Mouse (Mus musculus) thymus, adult 2 months (tissue): ENCODE results near the gene Slc16a9.

Experiments
- CTCF ChIP-seq: fragments of 200-500 bp; IDR thresholded peaks from 2 replicates; pipeline ENCODE4 v1.5.1; 2012; ENCODE audit warnings: mild to moderate bottlenecking, control low read depth, low read length, moderate library complexity, borderline replicate concordance; ENCODE audit not compliant: control insufficient read depth, poor library complexity, insufficient read depth; ENCODE audit errors: extremely low read depth
- POLR2A ChIP-seq: fragments of 200-500 bp; IDR thresholded peaks from 2 replicates; pipeline ENCODE4 v1.6.1; 2012; ENCODE audit warnings: mild to moderate bottlenecking, low read length, control low read depth, moderate library complexity; ENCODE audit not compliant: control insufficient read depth, poor library complexity, insufficient read depth; ENCODE audit errors: extremely low read depth

GRCm38 (mm10) chr10:70268581-70269446 lies 23.9 kb downstream of the Slc16a9 start:
- TF ChIP-seq POLR2A, result no peak
- TF ChIP-seq CTCF, result no peak
